Mouse (Mus musculus) forebrain, embryonic 12.5 days (tissue): ENCODE measurements around the gene Hmcn2. TPM values are rescaled to one million over a fixed set of nuclear protein-coding genes. Genes with fewer than 3 reads are reported as not detected.

ENCODE experiments used
- ATAC-seq: fragments of 200-750 bp; cut with Nextera tagmentation; 2 replicates; pipeline ENCODE4 v1.8.0; 2017; ENCODE audit warnings: moderate TSS enrichment; ENCODE audit not compliant: low FRiP score
- H3K27ac ChIP-seq: fragments of 300-500 bp; sonication (generic); 2 replicates; pipeline ENCODE4 v1.5.1; 2016; ENCODE audit warnings: mild to moderate bottlenecking
- H3K27me3 ChIP-seq: fragments of 300-500 bp; sonication (generic); 2 replicates; pipeline ENCODE4 v1.6.1; 2016; ENCODE audit warnings: mild to moderate bottlenecking
- H3K36me3 ChIP-seq: fragments of 300-500 bp; sonication (generic); replicated peaks from 2 replicates; pipeline ENCODE4 v1.6.1; 2016; ENCODE audit warnings: mild to moderate bottlenecking
- H3K4me1 ChIP-seq: fragments of 300-500 bp; sonication (generic); 2 replicates; pipeline ENCODE4 v1.6.1; 2016
- H3K4me2 ChIP-seq: fragments of 300-500 bp; sonication (generic); 2 replicates; pipeline ENCODE4 v1.6.1; 2016; ENCODE audit warnings: mild to moderate bottlenecking, moderate library complexity
- H3K4me3 ChIP-seq: fragments of 300-500 bp; sonication (generic); replicated peaks from 2 replicates; pipeline ENCODE4 v1.5.1; 2016; ENCODE audit warnings: mild to moderate bottlenecking
- H3K9ac ChIP-seq: fragments of 300-500 bp; sonication (generic); 2 replicates; pipeline ENCODE4 v1.6.1; 2016; ENCODE audit warnings: mild to moderate bottlenecking
- H3K9me3 ChIP-seq: fragments of 300-500 bp; sonication (generic); 2 replicates; pipeline ENCODE4 v1.6.1; 2016
- WGBS: fragments of 180-500 bp; shearing (Covaris S2); methylation state at CpG from one replicate; pipeline ENCODE4 v1.1.7; 2016; 5-methylcytosine and 5-hydroxymethylcytosine counted together
- polyA plus RNA-seq: library from polyadenylated mRNA; unstranded; fragments of >200 nt; fragmentation: Nextera tagmentation; extraction: Ambion mirVana; gene quantifications from 2 replicates; pipeline ENCODE4 v1.2.1, GENCODE M21; 2016

Gene Hmcn2
- polyA plus RNA-seq, 1 experiment from 2014 or later, result 0.08 TPM

GRCm38 (mm10) chr2:31476107-31476820 is 162.0 kb downstream of the Hmcn2 start:
- ATAC-seq, result no peak
- Histone ChIP-seq H3K4me1 (peaks cover 13% of the 10 kb centered on the region), H3K9me3 (no peaks in the 10 kb centered on the region), H3K27me3 (peaks cover 47% of the 10 kb centered on the region), H3K27ac (no peak overlapping the region), H3K9ac (no peak overlapping the region), H3K4me3 (no peak overlapping the region), H3K36me3 (no peaks in the 10 kb centered on the region), H3K4me2 (no peak overlapping the region)
- WGBS, result 72% methylated on average over 10 of the region's 10 CpGs

DNA sequence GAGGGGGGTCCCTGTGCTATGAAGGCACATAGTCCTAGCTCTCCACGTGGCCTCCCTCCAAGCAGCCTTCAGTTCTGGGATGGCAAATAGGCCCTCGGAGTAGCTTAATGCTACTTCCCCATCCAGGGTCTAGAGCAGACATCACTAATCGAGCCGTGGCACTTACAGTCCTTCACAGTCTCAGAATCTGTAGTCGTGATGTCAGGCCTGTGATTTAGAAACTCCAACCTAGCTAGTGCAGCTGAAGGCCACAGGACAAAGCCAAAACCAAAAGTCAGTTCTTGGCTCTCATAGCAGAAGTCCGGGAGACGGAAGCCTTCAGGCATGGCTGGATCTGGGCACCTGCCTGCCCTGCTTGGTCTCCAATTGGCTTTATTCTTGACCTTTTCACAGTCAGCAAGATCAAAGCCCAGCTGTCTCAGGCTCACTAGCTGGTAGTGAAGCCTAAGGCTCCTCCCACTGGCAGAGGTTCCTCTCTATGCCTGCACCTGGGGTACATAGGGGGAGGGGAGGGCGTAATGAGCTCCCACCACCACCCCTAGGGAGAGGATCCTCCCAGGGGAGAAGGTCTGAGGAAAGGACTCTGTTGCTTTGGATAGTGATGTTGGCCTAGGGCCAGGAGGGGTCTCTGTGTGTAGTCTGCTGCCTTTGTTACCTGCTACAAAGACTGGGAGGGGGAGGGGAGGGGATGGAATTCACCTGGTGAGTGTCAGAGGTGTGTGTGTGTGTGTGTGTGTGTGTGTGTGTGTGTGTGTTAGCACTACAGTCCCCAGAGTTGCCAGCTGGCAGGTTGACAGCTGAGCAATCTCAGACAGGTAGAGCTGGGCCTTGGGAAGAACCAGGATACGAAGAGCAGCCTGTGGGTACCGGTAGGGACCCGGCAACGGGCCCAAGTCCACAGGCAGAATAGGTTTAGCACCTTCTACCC is 163.3 kb downstream of the Hmcn2 start:
- no peak for ATAC-seq
- no peaks in the 10 kb centered on the region for H3K9me3 ChIP-seq
- no peak overlapping the region for H3K9ac ChIP-seq
- H3K4me3 ChIP-seq, result no peak overlapping the region
- no peak overlapping the region for H3K4me2 ChIP-seq
- peaks cover 47% of the 10 kb centered on the region for H3K27me3 ChIP-seq
- H3K36me3 ChIP-seq, result no peaks in the 10 kb centered on the region
- peaks cover 13% of the 10 kb centered on the region for H3K4me1 ChIP-seq
- H3K27ac ChIP-seq, result no peak overlapping the region
- 74% methylated on average over 12 of the region's 12 CpGs for WGBS

GRCm38 (mm10) chr2:31482914-31483575 is 168.8 kb downstream of the Hmcn2 start:
- no peak overlapping the region for H3K4me2 ChIP-seq
- H3K36me3 ChIP-seq, result no peaks in the 10 kb centered on the region
- WGBS, result 30% methylated on average over 8 of the region's 8 CpGs
- no peaks in the 10 kb centered on the region for H3K9me3 ChIP-seq
- peaks cover 90% of the 10 kb centered on the region for H3K27me3 ChIP-seq
- H3K4me3 ChIP-seq, result no peak overlapping the region
- H3K9ac ChIP-seq, result no peak overlapping the region
- peak; percentile 75 for ATAC-seq
- no peak overlapping the region for H3K27ac ChIP-seq
- peaks cover 11% of the 10 kb centered on the region; the same call in 1 of the 2 replicates for H3K4me1 ChIP-seq

GRCm38 (mm10) chr2:31484187-31484586 is 170.0 kb downstream of the Hmcn2 start:
- 28% methylated on average over 5 of the region's 5 CpGs for WGBS
- H3K4me1 ChIP-seq, result peaks cover 16% of the 10 kb centered on the region
- no peak overlapping the region for H3K4me2 ChIP-seq
- H3K9ac ChIP-seq, result no peak overlapping the region
- peaks cover 93% of the 10 kb centered on the region for H3K27me3 ChIP-seq
- no peaks in the 10 kb centered on the region for H3K36me3 ChIP-seq
- no peak overlapping the region for H3K4me3 ChIP-seq
- H3K9me3 ChIP-seq, result no peaks in the 10 kb centered on the region
- ATAC-seq, result peak; percentile 34; the same call in 1 of the 2 replicates
- H3K27ac ChIP-seq, result no peak overlapping the region

GRCm38 (mm10) chr2:31489166-31489565 is 175.0 kb downstream of the Hmcn2 start:
- H3K9me3 ChIP-seq, result no peaks in the 10 kb centered on the region
- 34% methylated on average over 12 of the region's 12 CpGs for WGBS
- no peaks in the 10 kb centered on the region for H3K36me3 ChIP-seq
- H3K27me3 ChIP-seq, result peaks cover 99% of the 10 kb centered on the region
- H3K4me1 ChIP-seq, result peaks cover 34% of the 10 kb centered on the region
- no peak overlapping the region for H3K9ac ChIP-seq
- no peak overlapping the region for H3K4me3 ChIP-seq
- H3K27ac ChIP-seq, result no peak overlapping the region
- no peak for ATAC-seq
- H3K4me2 ChIP-seq, result no peak overlapping the region

DNA sequence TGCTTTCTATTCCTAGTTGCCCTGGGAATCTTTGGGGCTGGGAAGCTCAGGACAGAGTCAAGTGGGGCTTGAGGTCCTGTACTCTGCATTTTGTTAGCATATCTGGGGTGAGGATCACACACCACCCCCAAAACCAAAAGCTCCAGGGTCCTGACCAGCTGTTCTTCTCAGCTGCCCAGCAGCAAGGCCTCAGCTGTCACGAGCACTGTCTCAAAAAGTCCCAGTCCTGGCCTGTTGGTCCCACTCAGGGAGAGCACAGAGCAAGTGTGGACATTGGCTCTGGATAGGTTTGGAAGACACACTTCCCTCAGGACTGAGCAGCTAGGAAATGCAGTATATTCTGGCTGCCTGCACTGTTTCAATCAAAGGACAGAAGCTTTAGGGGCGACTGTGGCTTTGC is 176.3 kb downstream of the Hmcn2 start:
- no peak overlapping the region for H3K4me3 ChIP-seq
- no peaks in the 10 kb centered on the region for H3K9me3 ChIP-seq
- 94% methylated on average over 2 of the region's 2 CpGs for WGBS
- ATAC-seq, result no peak
- peaks cover 42% of the 10 kb centered on the region for H3K4me1 ChIP-seq
- H3K27ac ChIP-seq, result no peak overlapping the region
- H3K9ac ChIP-seq, result no peak overlapping the region
- H3K4me2 ChIP-seq, result no peak overlapping the region
- H3K27me3 ChIP-seq, result peaks cover 100% of the 10 kb centered on the region
- H3K36me3 ChIP-seq, result no peaks in the 10 kb centered on the region

- H3K9me3 ChIP-seq, result no peaks in the 10 kb centered on the region
- 95% methylated on average over 8 of the region's 8 CpGs for WGBS
- H3K9ac ChIP-seq, result no peak overlapping the region
- H3K27me3 ChIP-seq, result peaks cover 100% of the 10 kb centered on the region
- H3K27ac ChIP-seq, result no peak overlapping the region
- H3K4me2 ChIP-seq, result no peak overlapping the region
- no peak for ATAC-seq
- H3K4me3 ChIP-seq, result no peak overlapping the region
- no peaks in the 10 kb centered on the region for H3K36me3 ChIP-seq
- H3K4me1 ChIP-seq, result peaks cover 60% of the 10 kb centered on the region
Measured at GRCm38 (mm10) chr2:31492308-31492707, 178.1 kb downstream of the Hmcn2 start.

GRCm38 (mm10) chr2:31493243-31493642 is 179.0 kb downstream of the Hmcn2 start:
- no peak overlapping the region for H3K4me3 ChIP-seq

GRCm38 (mm10) chr2:31494315-31494714 is 180.1 kb downstream of the Hmcn2 start:
- Histone ChIP-seq H3K36me3 (no peaks in the 10 kb centered on the region), H3K4me2 (no peak overlapping the region), H3K4me3 (no peak overlapping the region), H3K9ac (no peak overlapping the region), H3K4me1 (peaks cover 69% of the 10 kb centered on the region), H3K27me3 (peaks cover 100% of the 10 kb centered on the region), H3K27ac (0 out of 2 replicates have a peak overlapping the region, but pooled peaks have one; percentile 3), H3K9me3 (no peaks in the 10 kb centered on the region)
- ATAC-seq, result no peak
- 47% methylated on average over 5 of the region's 5 CpGs for WGBS

More at GRCm38 (mm10) chr2:31493243-31493642, 179.0 kb downstream of the Hmcn2 start:
- Histone ChIP-seq H3K27ac (no peak overlapping the region), H3K4me1 (peaks cover 64% of the 10 kb centered on the region), H3K9me3 (no peaks in the 10 kb centered on the region), H3K27me3 (peaks cover 100% of the 10 kb centered on the region), H3K36me3 (no peaks in the 10 kb centered on the region), H3K9ac (no peak overlapping the region), H3K4me2 (no peak overlapping the region)
- 12% methylated on average over 11 of the region's 11 CpGs for WGBS
- peak; percentile 27; the same call in 1 of the 2 replicates for ATAC-seq

GRCm38 (mm10) chr2:31495046-31495476 is 180.8 kb downstream of the Hmcn2 start:
- peaks cover 74% of the 10 kb centered on the region for H3K4me1 ChIP-seq
- peaks cover 98% of the 10 kb centered on the region for H3K27me3 ChIP-seq
- peak overlapping the region; percentile 36 for H3K4me2 ChIP-seq
- H3K9ac ChIP-seq, result no peak overlapping the region
- WGBS, result 19% methylated on average over 13 of the region's 13 CpGs
- no peaks in the 10 kb centered on the region for H3K9me3 ChIP-seq
- H3K4me3 ChIP-seq, result no peak overlapping the region
- peak; percentile 17; the same call in 1 of the 2 replicates for ATAC-seq
- peak overlapping the region; percentile 53 for H3K27ac ChIP-seq
- no peaks in the 10 kb centered on the region for H3K36me3 ChIP-seq

GRCm38 (mm10) chr2:31496141-31496540 is 181.9 kb downstream of the Hmcn2 start:
- no peak overlapping the region for H3K4me3 ChIP-seq
- H3K27ac ChIP-seq, result peak overlapping the region; percentile 37; the same call in 1 of the 2 replicates
- H3K9me3 ChIP-seq, result no peaks in the 10 kb centered on the region
- H3K27me3 ChIP-seq, result peaks cover 98% of the 10 kb centered on the region
- peaks cover 85% of the 10 kb centered on the region for H3K4me1 ChIP-seq
- ATAC-seq, result no peak
- no peak overlapping the region for H3K4me2 ChIP-seq
- no peak overlapping the region for H3K9ac ChIP-seq
- WGBS, result 42% methylated on average over 1 of the region's 1 CpGs
- no peaks in the 10 kb centered on the region for H3K36me3 ChIP-seq

DNA sequence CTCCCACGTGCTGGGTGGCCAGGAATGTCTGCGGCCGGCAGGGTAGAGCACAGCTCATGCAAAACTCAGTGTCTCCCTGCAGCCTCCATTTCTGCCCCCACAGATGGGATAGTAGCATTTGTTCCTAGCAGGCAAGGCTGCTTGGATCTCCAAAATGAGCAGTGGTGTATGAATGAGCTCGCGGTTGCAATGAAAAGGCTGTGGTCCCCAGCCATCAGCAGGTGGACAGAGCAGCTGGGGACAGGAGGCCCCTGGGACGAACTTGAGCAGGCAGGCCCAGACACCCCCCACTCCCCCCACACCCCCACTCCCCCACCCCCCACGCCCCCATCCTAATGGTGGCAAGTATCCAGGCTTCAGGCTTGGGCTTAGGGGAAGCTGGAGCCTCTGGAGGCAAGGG is 182.9 kb downstream of the Hmcn2 start:
- Histone ChIP-seq H3K9ac (no peak overlapping the region), H3K27ac (no peak overlapping the region), H3K9me3 (no peaks in the 10 kb centered on the region), H3K4me3 (no peak overlapping the region), H3K4me1 (peaks cover 95% of the 10 kb centered on the region), H3K4me2 (no peak overlapping the region), H3K27me3 (peaks cover 98% of the 10 kb centered on the region), H3K36me3 (no peaks in the 10 kb centered on the region)
- ATAC-seq, result no peak
- 26% methylated on average over 6 of the region's 7 CpGs for WGBS
